Mouse (Mus musculus): Measurements from ENCODE around the gene Dok3. TPM values are rescaled to one million over a fixed set of nuclear protein-coding genes. Genes with fewer than 3 reads are reported as not detected.

The Dok3 gene
- polyA plus RNA-seq, 1 experiment from 2014 or later = 3.3 TPM

- 18% methylated on average over 17 of the region's 17 CpGs for WGBS
- H3K27me3 ChIP-seq = no peaks in the 10 kb centered on the region
- H3K4me1 ChIP-seq = peaks cover 19% of the 10 kb centered on the region
- peak overlapping the region; percentile 92 for H3K4me2 ChIP-seq
- H3K27ac ChIP-seq = peak overlapping the region; percentile 69; the same call in 1 of the 2 replicates
- H3K4me3 ChIP-seq (replicated peaks) = peak overlapping the region; percentile 80
- peaks cover 72% of the 10 kb centered on the region for H3K36me3 ChIP-seq (replicated peaks)
- no peaks in the 10 kb centered on the region for H3K9me3 ChIP-seq
- peak overlapping the region; percentile 80 for H3K9ac ChIP-seq
- no peak; the same call in 1 of the 2 replicates for ATAC-seq (ENCODE audit: low FRiP score)
Measured at GRCm38 (mm10) chr13:55535796-55536193, 6.7 kb upstream of the Dok3 start.

- peaks cover 72% of the 10 kb centered on the region for H3K36me3 ChIP-seq (replicated peaks)
Measured at GRCm38 (mm10) chr13:55535191-55535590, 6.1 kb upstream of the Dok3 start.

GRCm38 (mm10) chr13:55527834-55528772 is 993 bp downstream of the Dok3 start:
- Histone ChIP-seq H3K9ac (no peak overlapping the region), H3K27ac (no peak overlapping the region), H3K4me1 (no peaks in the 10 kb centered on the region), H3K9me3 (no peaks in the 10 kb centered on the region), H3K27me3 (no peaks in the 10 kb centered on the region), H3K4me3 (replicated peaks) (no peak overlapping the region), H3K36me3 (replicated peaks) (peaks cover 41% of the 10 kb centered on the region), H3K4me2 (no peak overlapping the region)
- 86% methylated on average over 18 of the region's 18 CpGs for WGBS
- ATAC-seq (ENCODE audit: low FRiP score) = no peak

More at GRCm38 (mm10) chr13:55535191-55535590, 6.1 kb upstream of the Dok3 start:
- peak overlapping the region; percentile 80 for H3K4me3 ChIP-seq (replicated peaks)
- no peak for ATAC-seq (ENCODE audit: low FRiP score)
- no peaks in the 10 kb centered on the region for H3K27me3 ChIP-seq
- no peaks in the 10 kb centered on the region for H3K9me3 ChIP-seq
- WGBS = 92% methylated on average over 15 of the region's 15 CpGs
- H3K9ac ChIP-seq = no peak overlapping the region
- no peak overlapping the region for H3K27ac ChIP-seq
- peaks cover 19% of the 10 kb centered on the region for H3K4me1 ChIP-seq
- H3K4me2 ChIP-seq = peak overlapping the region; percentile 92

- Histone ChIP-seq H3K27me3 (no peaks in the 10 kb centered on the region), H3K9ac (no peak overlapping the region), H3K27ac (no peak overlapping the region), H3K9me3 (no peaks in the 10 kb centered on the region), H3K36me3 (replicated peaks) (peaks cover 33% of the 10 kb centered on the region), H3K4me2 (no peak overlapping the region), H3K4me1 (no peaks in the 10 kb centered on the region), H3K4me3 (replicated peaks) (no peak overlapping the region)
- WGBS = 92% methylated on average over 16 of the region's 16 CpGs
- ATAC-seq (ENCODE audit: low FRiP score) = no peak
Measured at GRCm38 (mm10) chr13:55527212-55527611, 1.9 kb downstream of the Dok3 start.

- H3K9me3 ChIP-seq = no peaks in the 10 kb centered on the region
- no peaks in the 10 kb centered on the region for H3K4me1 ChIP-seq
- no peak overlapping the region for H3K4me3 ChIP-seq (replicated peaks)
- no peak overlapping the region for H3K27ac ChIP-seq
- WGBS = 82% methylated on average over 16 of the region's 16 CpGs
- no peak overlapping the region for H3K9ac ChIP-seq
- peaks cover 20% of the 10 kb centered on the region for H3K36me3 ChIP-seq (replicated peaks)
- ATAC-seq (ENCODE audit: low FRiP score) = no peak
- no peaks in the 10 kb centered on the region for H3K27me3 ChIP-seq
- H3K4me2 ChIP-seq = no peak overlapping the region
Measured at GRCm38 (mm10) chr13:55525733-55526553, 3.2 kb downstream of the Dok3 start.

GRCm38 (mm10) chr13:55523951-55524600 is 5.0 kb downstream of the Dok3 start:
- Histone ChIP-seq H3K9ac (no peak overlapping the region), H3K36me3 (replicated peaks) (peaks cover 2% of the 10 kb centered on the region), H3K27me3 (peaks cover 4% of the 10 kb centered on the region; the same call in 1 of the 2 replicates), H3K4me1 (no peaks in the 10 kb centered on the region), H3K4me2 (no peak overlapping the region), H3K9me3 (no peaks in the 10 kb centered on the region), H3K27ac (0 out of 2 replicates have a peak overlapping the region, but pooled peaks have one; percentile 5), H3K4me3 (replicated peaks) (no peak overlapping the region)
- 91% methylated on average over 23 of the region's 23 CpGs for WGBS
- no peak for ATAC-seq (ENCODE audit: low FRiP score)

- Histone ChIP-seq H3K4me2 (no peak overlapping the region), H3K27me3 (peaks cover 4% of the 10 kb centered on the region; the same call in 1 of the 2 replicates), H3K27ac (no peak overlapping the region), H3K36me3 (replicated peaks) (no peaks in the 10 kb centered on the region; the same call in 1 of the 2 replicates), H3K9me3 (no peaks in the 10 kb centered on the region), H3K9ac (no peak overlapping the region), H3K4me1 (no peaks in the 10 kb centered on the region), H3K4me3 (replicated peaks) (no peak overlapping the region)
- 65% methylated on average over 17 of the region's 17 CpGs for WGBS
- ATAC-seq (ENCODE audit: low FRiP score) = no peak
Measured at GRCm38 (mm10) chr13:55523278-55523677, 5.8 kb downstream of the Dok3 start.

GRCm38 (mm10) chr13:55522730-55523129 is 6.4 kb downstream of the Dok3 start:
- no peak overlapping the region for H3K9ac ChIP-seq
- ATAC-seq (ENCODE audit: low FRiP score) = no peak
- no peaks in the 10 kb centered on the region for H3K4me1 ChIP-seq
- H3K27ac ChIP-seq = no peak overlapping the region
- no peak overlapping the region for H3K4me2 ChIP-seq
- peaks cover 4% of the 10 kb centered on the region; the same call in 1 of the 2 replicates for H3K27me3 ChIP-seq
- H3K36me3 ChIP-seq (replicated peaks) = no peaks in the 10 kb centered on the region; the same call in 1 of the 2 replicates
- H3K4me3 ChIP-seq (replicated peaks) = no peak overlapping the region
- WGBS = 64% methylated on average over 8 of the region's 8 CpGs
- no peaks in the 10 kb centered on the region for H3K9me3 ChIP-seq

GRCm38 (mm10) chr13:55519606-55520005 is 9.5 kb downstream of the Dok3 start:
- H3K36me3 ChIP-seq (replicated peaks) = no peaks in the 10 kb centered on the region; the same call in 1 of the 2 replicates
- H3K9ac ChIP-seq = no peak overlapping the region
- no peak overlapping the region for H3K27ac ChIP-seq
- H3K4me1 ChIP-seq = no peaks in the 10 kb centered on the region
- H3K4me2 ChIP-seq = no peak overlapping the region
- peaks cover 10% of the 10 kb centered on the region; the same call in 1 of the 2 replicates for H3K27me3 ChIP-seq
- no peak for ATAC-seq (ENCODE audit: low FRiP score)
- no peak overlapping the region for H3K4me3 ChIP-seq (replicated peaks)
- no peaks in the 10 kb centered on the region for H3K9me3 ChIP-seq
- WGBS = 81% methylated on average over 4 of the region's 4 CpGs

- Histone ChIP-seq H3K36me3 (replicated peaks) (no peaks in the 10 kb centered on the region), H3K9me3 (no peaks in the 10 kb centered on the region), H3K27me3 (peaks cover 14% of the 10 kb centered on the region; the same call in 1 of the 2 replicates), H3K4me1 (peaks cover 14% of the 10 kb centered on the region), H3K9ac (no peak overlapping the region), H3K27ac (no peak overlapping the region), H3K4me3 (replicated peaks) (no peak overlapping the region), H3K4me2 (no peak overlapping the region)
- WGBS = 5% methylated on average over 5 of the region's 5 CpGs
- ATAC-seq (ENCODE audit: low FRiP score) = no peak
Measured at GRCm38 (mm10) chr13:55516955-55517354, 12.1 kb downstream of the Dok3 start.

GRCm38 (mm10) chr13:55513828-55514227 is 15.3 kb downstream of the Dok3 start:
- Histone ChIP-seq H3K9me3 (no peaks in the 10 kb centered on the region), H3K4me3 (replicated peaks) (peak overlapping the region; percentile 84), H3K4me1 (peaks cover 34% of the 10 kb centered on the region), H3K36me3 (replicated peaks) (peaks cover 13% of the 10 kb centered on the region), H3K27me3 (peaks cover 10% of the 10 kb centered on the region; the same call in 1 of the 2 replicates), H3K27ac (no peak overlapping the region), H3K4me2 (peak overlapping the region; percentile 92), H3K9ac (0 out of 2 replicates have a peak overlapping the region, but pooled peaks have one; percentile 90)
- WGBS = 33% methylated on average over 9 of the region's 9 CpGs
- ATAC-seq (ENCODE audit: low FRiP score) = no peak
